Comparison of ENCODE assay signal across 16 mouse cellular contexts in genomic region chr6:125586042-125586566, GRCm38 (mm10). TPM values are rescaled to one million over a fixed set of nuclear protein-coding genes. Genes with fewer than 3 reads are reported as not detected.
DNase-seq lines count a peak whose midpoint lies in the region; ATAC-seq and TF ChIP-seq lines count a peak whose summit lies in the region.
"Had no signal": no experiment of that assay in that cellular context is flagged by ENCODE, and none has a peak within 500 bp of the region (broad histone marks: within the 10 kb centered on the region; RNA-seq: fewer than 3 reads in every experiment).

No protein-coding gene starts in this region.

- H3K4me1 ChIP-seq in forebrain, embryonic 14.5 days (ENCODE audit: control insufficient read depth, insufficient read depth, low read length): no peaks in the 10 kb centered on the region; the same call in none of the 2 replicates
- no peaks in the 10 kb centered on the region for H3K4me1 ChIP-seq in forebrain, embryonic 13.5 days
- peaks cover 6% of the 10 kb centered on the region; the same call in 1 of the 2 replicates for H3K4me1 ChIP-seq in kidney, postnatal 0 days (replicated peaks; ENCODE audit: insufficient read depth, low read length)
- H3K4me1 ChIP-seq in ES-Bruce4 (ENCODE audit: control insufficient read depth, insufficient read depth, low read length): peaks cover 10% of the 10 kb centered on the region
- H3K4me1 ChIP-seq in midbrain, embryonic 13.5 days (replicated peaks): peaks cover 15% of the 10 kb centered on the region

- no peak overlapping the region for H3K4me3 ChIP-seq in forebrain, embryonic 14.5 days (ENCODE audit: low read depth, low read length)
- no peak overlapping the region for H3K4me3 ChIP-seq in forebrain, embryonic 13.5 days
- no peak overlapping the region for H3K4me3 ChIP-seq in kidney, postnatal 0 days (replicated peaks; ENCODE audit: low read depth, low read length)
- no peak overlapping the region; the same call in 1 of the 2 replicates for H3K4me3 ChIP-seq in ES-Bruce4 (ENCODE audit: low read depth, low read length)
- H3K4me3 ChIP-seq in midbrain, embryonic 13.5 days (replicated peaks): no peak overlapping the region
- H3K4me3 ChIP-seq: gastrocnemius, adult 2 months; limb, embryonic 15.5 days; myocyte had no signal

- no peaks in the 10 kb centered on the region for H3K9me3 ChIP-seq in forebrain, embryonic 14.5 days (replicated peaks; ENCODE audit: control insufficient read depth, low read length)
- H3K9me3 ChIP-seq in forebrain, embryonic 13.5 days (replicated peaks): no peaks in the 10 kb centered on the region
- H3K9me3 ChIP-seq in kidney, postnatal 0 days (replicated peaks; ENCODE audit: low read length): no peaks in the 10 kb centered on the region
- H3K9me3 ChIP-seq in ES-Bruce4 (replicated peaks; ENCODE audit: control insufficient read depth, insufficient read depth, low read length, poor library complexity, severe bottlenecking): no peaks in the 10 kb centered on the region
- H3K9me3 ChIP-seq in midbrain, embryonic 13.5 days: no peaks in the 10 kb centered on the region
- H3K9me3 ChIP-seq: limb, embryonic 15.5 days had no signal

- H3K36me3 ChIP-seq in forebrain, embryonic 14.5 days (ENCODE audit: control insufficient read depth, insufficient read depth, low read length): no peaks in the 10 kb centered on the region
- H3K36me3 ChIP-seq in forebrain, embryonic 13.5 days (ENCODE audit: poor library complexity, severe bottlenecking): no peaks in the 10 kb centered on the region
- no peaks in the 10 kb centered on the region for H3K36me3 ChIP-seq in kidney, postnatal 0 days (ENCODE audit: insufficient read depth, low read length)
- H3K36me3 ChIP-seq in ES-Bruce4 (ENCODE audit: control insufficient read depth, insufficient read depth, low read length, poor library complexity, severe bottlenecking): no peaks in the 10 kb centered on the region
- H3K36me3 ChIP-seq in midbrain, embryonic 13.5 days: no peaks in the 10 kb centered on the region
- H3K36me3 ChIP-seq: limb, embryonic 15.5 days had no signal

- H3K4me2 ChIP-seq in forebrain, embryonic 14.5 days (ENCODE audit: low read length): no peak overlapping the region
- no peak overlapping the region for H3K4me2 ChIP-seq in forebrain, embryonic 13.5 days
- no peak overlapping the region for H3K4me2 ChIP-seq in kidney, postnatal 0 days (ENCODE audit: low read length)
- H3K4me2 ChIP-seq in midbrain, embryonic 13.5 days (replicated peaks): no peak overlapping the region
- H3K4me2 ChIP-seq: limb, embryonic 15.5 days; lung, embryonic 14.5 days had no signal

- WGBS in forebrain, embryonic 14.5 days: 77% methylated on average over 4 of the region's 4 CpGs
- 90% methylated on average over 4 of the region's 4 CpGs for WGBS in forebrain, embryonic 13.5 days
- WGBS in kidney, postnatal 0 days: 65% methylated on average over 4 of the region's 4 CpGs
- 61% methylated on average over 4 of the region's 4 CpGs for WGBS in midbrain, embryonic 13.5 days

- no peak for TF ChIP-seq CTCF in kidney, postnatal 0 days (IDR thresholded peaks at IDR 0.05; ENCODE audit: low read depth)
- no peak for TF ChIP-seq CTCF in ES-Bruce4 (IDR thresholded peaks at IDR 0.05; ENCODE audit: low read depth, low read length)

- H3K27me3 ChIP-seq in forebrain, embryonic 14.5 days (replicated peaks; ENCODE audit: control insufficient read depth, insufficient read depth, low read length): no peaks in the 10 kb centered on the region
- no peaks in the 10 kb centered on the region for H3K27me3 ChIP-seq in forebrain, embryonic 13.5 days
- H3K27me3 ChIP-seq in kidney, postnatal 0 days (ENCODE audit: insufficient read depth, low read length): no peaks in the 10 kb centered on the region
- no peaks in the 10 kb centered on the region for H3K27me3 ChIP-seq in ES-Bruce4 (ENCODE audit: control insufficient read depth, insufficient read depth, low read length, poor library complexity, severe bottlenecking)
- no peaks in the 10 kb centered on the region for H3K27me3 ChIP-seq in midbrain, embryonic 13.5 days
- H3K27me3 ChIP-seq: limb, embryonic 15.5 days had no signal

- 0 out of 2 replicates have a peak, but pooled peaks have one; percentile 20 for ATAC-seq in forebrain, embryonic 14.5 days
- no peak for ATAC-seq in forebrain, embryonic 13.5 days
- no peak for ATAC-seq in kidney, postnatal 0 days (replicated peaks; ENCODE audit: low FRiP score, low read depth)
- peak; percentile 38 for ATAC-seq in midbrain, embryonic 13.5 days

- no peak for TF ChIP-seq EP300 in ES-Bruce4 (IDR thresholded peaks at IDR 0.05; ENCODE audit: insufficient read depth, low read depth, low read length)

- no peak for TF ChIP-seq POLR2A in ES-Bruce4 (IDR thresholded peaks at IDR 0.05; ENCODE audit: insufficient read depth, low read length)

- no peak overlapping the region for H3K9ac ChIP-seq in forebrain, embryonic 14.5 days (ENCODE audit: low read length)
- no peak overlapping the region for H3K9ac ChIP-seq in forebrain, embryonic 13.5 days
- H3K9ac ChIP-seq in kidney, postnatal 0 days (ENCODE audit: low read depth, low read length): no peak overlapping the region
- no peak overlapping the region for H3K9ac ChIP-seq in ES-Bruce4 (ENCODE audit: low read depth, poor library complexity, severe bottlenecking)
- no peak overlapping the region for H3K9ac ChIP-seq in midbrain, embryonic 13.5 days (replicated peaks)
- H3K9ac ChIP-seq: limb, embryonic 15.5 days; lung, embryonic 14.5 days had no signal

- no peak overlapping the region for H3K27ac ChIP-seq in forebrain, embryonic 14.5 days (ENCODE audit: low read depth, low read length)
- H3K27ac ChIP-seq in forebrain, embryonic 13.5 days: no peak overlapping the region
- 0 out of 2 replicates have a peak overlapping the region, but pooled peaks have one; percentile 25 for H3K27ac ChIP-seq in kidney, postnatal 0 days
- 0 out of 2 replicates have a peak overlapping the region, but pooled peaks have one; percentile 71 for H3K27ac ChIP-seq in ES-Bruce4 (ENCODE audit: insufficient read depth, low read length)
- no peak overlapping the region for H3K27ac ChIP-seq in midbrain, embryonic 13.5 days
- H3K27ac ChIP-seq: gastrocnemius, adult 2 months had no signal

- no peak for DNase-seq in forebrain, embryonic 14.5 days (ENCODE audit: low spot score)
- DNase-seq in kidney, postnatal 0 days (ENCODE audit: low spot score): no peak
- DNase-seq in kidney, adult 18-20 months: no peak
- DNase-seq in adrenal gland, adult 8-10 months: no peak
- no peak for DNase-seq in spleen, postnatal 36 days (ENCODE audit: low spot score in 2 of 2)
- DNase-seq: cerebellum, adult 11-12 months; cerebellum, postnatal 36 days; gastrocnemius, adult 2 months; layer of hippocampus, postnatal 36 days; lung, embryonic 14.5 days; thymus, postnatal 14 days had no signal

RNA-seq across cellular contexts. Expression of gene Vwf, which starts 39.5 kb away (rescaled TPM):
- polyA plus RNA-seq in forebrain, embryonic 14.5 days (2014; fragmentation: Nextera tagmentation; extraction: Ambion mirVana): 8.7 and 8.8 TPM in 2 replicates
- 4.8 and 7.7 TPM in 2 replicates for polyA plus RNA-seq in forebrain, embryonic 13.5 days (2015; fragmentation: Nextera tagmentation; extraction: Ambion mirVana)
- 4.5 and 5.1 TPM in 2 replicates for polyA plus RNA-seq in kidney, postnatal 0 days (2015; fragmentation: Nextera tagmentation; extraction: Ambion mirVana)
- polyA plus RNA-seq in ES-Bruce4 (2011; ENCODE audit: insufficient read depth, insufficient read length, low read depth, missing spikeins): 2.7 and 3.2 TPM in 2 replicates
- 6.2 and 8.4 TPM in 2 replicates for polyA plus RNA-seq in midbrain, embryonic 13.5 days (2015; fragmentation: Nextera tagmentation; extraction: Ambion mirVana)
- total RNA-seq in adrenal gland, adult 8-10 months (2022): 10 to 100 TPM in 1 of 4 experiments, 1 to 10 TPM in 3; 6.5 to 13.4 (median 7.4) TPM

Comparison
In these comparisons a context has a peak if more than half of its experiments do, and no peak if none do; other contexts are left out.
1. ATAC-seq: peak in forebrain, embryonic 14.5 days (single experiment) and midbrain, embryonic 13.5 days (single experiment); none in forebrain, embryonic 13.5 days (single experiment) and kidney, postnatal 0 days (single experiment).
2. H3K27ac ChIP-seq: peak in kidney, postnatal 0 days (single experiment) and ES-Bruce4 (single experiment); none in forebrain, embryonic 14.5 days (single experiment), forebrain, embryonic 13.5 days (single experiment) and midbrain, embryonic 13.5 days (single experiment).